ENCODE assay signal across 15 mouse cellular contexts in genomic region chr13:36505730-36506129, GRCm38 (mm10).
DNase-seq lines count a peak whose midpoint lies in the region; TF ChIP-seq lines count a peak whose summit lies in the region.
"Had no signal": no experiment of that assay in that cellular context is flagged by ENCODE, and none has a peak within 500 bp of the region (broad histone marks: within the 10 kb centered on the region; RNA-seq: fewer than 3 reads in every experiment).

No protein-coding gene starts in this region.

- no peak overlapping the region for H3K4me3 ChIP-seq in gastrocnemius, adult 2 months
- H3K4me3 ChIP-seq in left cerebral cortex, adult 2 months, result no peak overlapping the region
- H3K4me3 ChIP-seq: embryonic facial prominence, embryonic 12.5 days; forebrain, embryonic 15.5 days; heart, adult 2 months; heart, embryonic 15.5 days had no signal

- no peak for DNase-seq in gastrocnemius, adult 2 months
- no peak for DNase-seq in gastrocnemius, adult 18-20 months (ENCODE audit: low spot score)
- DNase-seq in left cerebral cortex, adult 2 months (ENCODE audit: extremely low spot score in 1 of 2, low spot score in 2 of 2), result no peak
- no peak for DNase-seq in left cerebral cortex, postnatal 4 days
- peak; percentile 65 for DNase-seq in brain, adult 2 months (ENCODE audit: low read depth, low spot score)
- peak; percentile 30 to 86 for DNase-seq in left cerebral cortex, postnatal 25 days (ENCODE audit: low spot score in 2 of 2)
- no peak for DNase-seq in spleen, postnatal 10 days (ENCODE audit: low spot score in 2 of 2)
- DNase-seq: adrenal gland, adult 2 months; cerebellum, adult 11 months; cerebellum, adult 8-10 months had no signal

- intact Hi-C loops in gastrocnemius, adult 2 months (cut with DNase I), result no loop called here
- intact Hi-C loops in left cerebral cortex, adult 2 months (cut with DNase I), result loop anchor here (1.0 to 10.0 kb wide), 4 partner anchors 27 to 809 kb away; no protein-coding TSS in a partner anchor
- intact Hi-C loops in left cerebral cortex, postnatal 4 days (cut with DNase I), result no loop called here
- intact Hi-C loops in left cerebral cortex, postnatal 25 days (cut with DNase I), result loop anchor here (1.0 to 10.0 kb wide), 6 partner anchors 27 to 807 kb away; no protein-coding TSS in a partner anchor

- peak overlapping the region; percentile 16; the same call in 1 of the 2 replicates for H3K27ac ChIP-seq in gastrocnemius, adult 2 months
- H3K27ac ChIP-seq in left cerebral cortex, adult 2 months, result peak overlapping the region; percentile 79
- H3K27ac ChIP-seq: embryonic facial prominence, embryonic 12.5 days; forebrain, embryonic 15.5 days; heart, adult 2 months; heart, embryonic 15.5 days; hindbrain, embryonic 14.5 days had no signal

- no peak for TF ChIP-seq CTCF in gastrocnemius, adult 2 months (IDR thresholded peaks at IDR 0.05)
- TF ChIP-seq CTCF in left cerebral cortex, adult 2 months (IDR thresholded peaks at IDR 0.05), result no peak

Comparison
In these comparisons a context has a peak if more than half of its experiments do, and no peak if none do; other contexts are left out.
1. DNase-seq: peak in brain, adult 2 months (single experiment) and left cerebral cortex, postnatal 25 days (2 of 2); none in gastrocnemius, adult 2 months (single experiment), gastrocnemius, adult 18-20 months (single experiment), left cerebral cortex, adult 2 months (0 of 2), left cerebral cortex, postnatal 4 days (single experiment) and spleen, postnatal 10 days (0 of 2).
2. intact Hi-C loops: an anchor here in left cerebral cortex, adult 2 months (1.0 to 10.0 kb wide) and left cerebral cortex, postnatal 25 days (1.0 to 10.0 kb wide); none called in gastrocnemius, adult 2 months and left cerebral cortex, postnatal 4 days.